Mouse (Mus musculus) cerebellum, adult 18-20 months (tissue): ENCODE results near the gene Il12rb1.

Source experiments
- DNase-seq, 2 experiments: peaks; one replicate each; pipeline ENCODE4 v3.0.0; 2021

Gene Il12rb1

DNA sequence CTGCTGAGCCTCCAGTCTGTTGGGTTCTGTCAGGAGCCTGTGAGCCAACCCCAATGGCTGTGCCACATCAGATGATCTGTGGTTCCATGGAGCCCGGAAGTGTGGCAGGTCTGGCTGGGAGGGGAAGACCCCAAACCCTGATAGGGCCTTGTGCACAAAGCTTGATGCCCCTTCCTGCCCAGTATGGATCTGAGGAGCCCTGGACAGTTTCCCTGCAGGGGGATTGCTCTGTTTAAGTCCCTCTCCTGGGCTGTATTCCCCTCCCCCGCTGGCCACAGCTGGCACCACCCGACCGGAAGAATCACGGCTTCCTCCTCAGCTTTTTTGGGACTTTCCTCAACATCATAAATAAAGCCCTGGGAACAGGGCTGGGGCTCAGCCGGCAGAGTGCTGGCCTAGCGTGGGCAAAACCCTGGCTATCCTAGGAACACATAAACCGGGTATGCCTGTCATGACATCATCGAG lies 24.8 kb downstream of the Il12rb1 start:
- DNase-seq: no peak

DNA sequence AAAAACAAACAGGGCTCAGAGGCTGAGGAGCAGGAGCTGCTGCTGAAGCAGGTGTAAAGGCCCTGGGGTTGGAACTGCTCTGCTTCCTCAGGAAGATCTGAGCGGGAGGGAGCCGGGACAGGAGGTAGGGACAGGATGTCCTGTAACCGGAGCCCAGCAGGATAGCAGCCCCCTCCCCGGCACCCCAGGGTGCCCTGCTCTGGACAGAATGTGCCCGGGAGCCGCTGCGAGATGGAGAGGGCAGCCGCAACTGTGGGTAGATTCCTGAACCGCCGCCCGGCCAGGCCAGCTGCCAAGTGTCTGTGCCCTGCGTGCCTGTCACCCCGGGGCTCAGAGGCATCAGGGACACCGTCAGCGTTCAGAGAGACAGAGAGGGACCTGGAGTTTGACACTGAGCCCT lies 25.3 kb downstream of the Il12rb1 start:
- DNase-seq: peak; percentile 46 to 52

DNA sequence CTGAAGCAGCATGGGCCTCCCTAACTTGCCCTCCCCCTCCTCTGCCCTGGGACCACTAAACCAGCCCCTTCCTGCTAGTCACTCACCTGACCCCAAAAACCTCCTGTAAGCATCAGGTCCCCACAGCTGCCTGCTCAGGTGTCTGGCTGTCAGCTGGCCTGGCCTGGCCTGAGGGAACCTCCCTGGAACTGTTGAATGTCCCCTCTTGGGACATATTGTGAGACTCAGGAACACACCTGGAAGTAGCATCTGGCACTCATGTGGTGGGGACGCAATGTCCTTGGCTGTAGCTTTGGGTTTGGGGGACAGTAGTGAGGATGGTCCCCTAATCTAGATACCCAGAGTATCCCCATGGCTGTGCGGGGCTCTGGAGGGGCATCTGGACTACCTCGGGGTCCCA lies 25.8 kb downstream of the Il12rb1 start:
- no peak for DNase-seq

- no peak for DNase-seq
These were observed 28.4 kb downstream of the Il12rb1 start for GRCm38 (mm10) chr8:70836666-70837065.

DNA sequence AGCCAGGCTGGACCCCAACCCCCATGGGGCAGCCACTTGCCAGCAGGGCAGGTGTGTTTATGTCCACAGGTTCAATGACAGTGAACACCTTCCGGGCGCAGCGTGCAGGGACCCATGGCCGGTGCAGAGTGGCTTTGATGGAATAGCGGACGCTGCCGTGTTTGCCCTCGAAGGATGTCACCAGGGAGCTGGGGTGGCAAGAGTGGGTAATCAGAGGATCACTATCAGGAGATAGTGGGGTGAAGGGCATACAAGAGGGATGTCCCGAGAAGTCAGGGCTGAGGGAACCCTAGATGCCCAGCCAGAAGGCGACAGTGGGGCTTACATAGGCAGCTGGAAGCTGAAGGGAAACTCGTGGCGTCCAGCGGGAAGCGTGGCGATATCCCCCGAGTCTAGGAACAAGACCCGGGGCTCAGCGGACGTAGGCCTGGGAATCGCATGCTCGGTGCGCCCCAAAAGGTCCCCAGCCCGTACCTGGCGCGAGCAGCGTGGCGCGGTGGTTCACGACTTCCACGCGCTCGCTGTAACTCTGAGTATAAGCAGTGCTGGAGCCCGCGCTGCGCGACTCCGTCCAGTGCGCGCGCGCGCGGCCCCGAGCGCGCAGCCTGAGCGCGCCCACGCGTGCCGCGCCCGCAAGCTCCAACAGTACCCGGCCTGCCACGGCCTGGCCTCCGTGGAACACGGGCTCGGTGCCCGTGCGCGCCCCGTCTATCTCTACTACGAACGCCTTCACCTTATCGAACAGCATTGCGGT lies 30.6 kb downstream of the Il12rb1 start:
- peak; percentile 42 to 80 for DNase-seq

DNA sequence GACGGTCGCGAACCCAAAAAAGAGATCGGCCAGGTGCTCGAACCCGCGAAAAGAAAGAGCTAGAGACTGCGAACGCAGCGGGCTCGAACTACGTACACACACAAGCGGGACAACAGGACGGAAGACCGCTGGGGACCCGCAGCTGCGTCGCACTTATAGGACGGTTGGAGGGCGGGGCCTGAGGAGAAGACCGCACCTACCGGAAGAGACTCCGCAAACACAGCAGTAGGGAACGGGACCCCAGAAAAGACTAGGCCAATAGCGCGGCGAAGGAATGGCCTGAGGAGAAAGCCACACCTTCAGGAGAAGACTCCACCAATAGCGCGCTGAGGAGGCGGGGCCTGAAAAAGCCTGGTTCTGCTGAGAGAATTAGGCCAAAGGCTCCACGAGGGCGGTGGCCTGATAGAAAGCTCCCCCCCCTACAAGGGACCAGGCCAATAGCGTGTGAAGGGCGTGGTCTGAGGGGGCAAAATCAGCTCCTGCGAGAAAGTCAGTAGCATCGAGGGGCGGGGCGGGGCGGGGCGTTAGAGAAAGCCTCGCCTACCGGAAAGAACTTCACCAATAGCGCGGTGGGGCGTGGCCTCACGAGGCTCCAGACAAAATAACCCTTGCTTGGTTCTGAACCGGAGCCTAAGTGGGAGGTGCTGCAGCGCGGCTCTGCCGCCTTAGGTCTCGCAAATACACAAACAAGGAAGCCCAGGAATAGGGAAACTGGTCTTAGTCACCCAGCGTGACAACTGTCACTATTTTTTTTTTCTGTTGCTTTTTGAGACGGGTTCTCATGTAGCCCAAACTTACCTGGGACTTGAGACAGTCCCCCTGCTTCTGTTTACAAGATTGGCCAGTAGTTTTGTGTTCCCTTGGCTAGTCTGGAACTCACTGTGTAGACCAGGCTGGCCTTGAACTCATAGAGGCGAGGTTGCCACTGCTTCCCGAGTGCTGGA lies 31.4 kb downstream of the Il12rb1 start, which contains the start of gene Arrdc2:
Gene Arrdc2, minus strand, starts transcription at position 313 of the 944 bp plus-strand sequence.
- DNase-seq: peak; percentile 94 to 100

DNA sequence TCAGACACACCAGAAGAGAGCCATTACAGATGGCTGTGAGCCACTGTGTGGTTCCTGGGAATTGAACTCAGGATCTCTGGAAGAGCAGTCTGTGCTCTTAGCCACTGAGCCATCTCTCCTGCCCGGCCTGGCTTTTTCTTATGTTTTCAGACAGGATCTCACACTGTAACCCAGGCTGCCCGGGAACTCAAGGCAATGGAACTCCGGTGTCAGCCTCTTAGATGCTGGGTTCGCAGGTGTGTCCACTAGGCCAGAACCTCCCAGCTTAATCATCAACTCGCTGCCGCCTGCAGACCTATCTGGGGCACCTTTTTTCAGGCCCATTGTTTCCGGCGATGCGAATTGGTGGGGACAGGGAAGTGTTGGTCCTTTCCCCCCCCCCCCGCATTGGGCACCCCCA lies 32.3 kb downstream of the Il12rb1 start:
- no peak for DNase-seq

GRCm38 (mm10) chr8:70841147-70842072 lies 33.2 kb downstream of the Il12rb1 start:
- peak; percentile 83 to 94 for DNase-seq

GRCm38 (mm10) chr8:70842484-70842883 lies 34.2 kb downstream of the Il12rb1 start:
- DNase-seq: no peak

DNA sequence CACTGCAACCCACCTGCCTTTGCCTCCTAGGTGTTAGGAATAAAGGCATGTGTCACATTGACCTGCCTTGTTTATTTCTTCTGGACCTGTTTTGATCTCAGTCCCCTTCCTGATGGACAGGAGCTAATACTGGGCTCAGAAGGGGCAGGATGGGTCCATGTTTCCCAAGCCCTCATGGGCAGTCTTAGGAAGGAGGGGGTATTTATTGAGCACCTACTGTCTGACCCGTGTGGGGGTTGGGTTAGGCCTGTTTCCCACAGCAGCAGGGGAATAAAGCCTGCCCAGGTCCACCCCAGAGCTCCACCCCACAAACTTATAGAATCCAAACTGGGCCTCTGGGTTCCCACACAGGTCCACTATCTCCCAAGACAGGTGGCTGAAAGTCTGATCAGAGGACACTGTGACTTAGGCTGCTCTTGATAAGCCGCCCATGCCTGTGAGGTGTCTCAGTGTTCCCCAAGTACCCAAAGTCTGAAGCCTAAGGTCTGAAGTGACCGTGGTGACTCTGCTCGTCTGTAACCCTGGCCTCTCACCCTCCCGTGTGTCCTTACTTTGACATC lies 35.0 kb downstream of the Il12rb1 start:
- no peak for DNase-seq

- DNase-seq: no peak
These were observed 35.7 kb downstream of the Il12rb1 start for GRCm38 (mm10) chr8:70843941-70844340.

GRCm38 (mm10) chr8:70844523-70844922 lies 36.3 kb downstream of the Il12rb1 start:
- DNase-seq: peak; percentile 85 to 90

DNA sequence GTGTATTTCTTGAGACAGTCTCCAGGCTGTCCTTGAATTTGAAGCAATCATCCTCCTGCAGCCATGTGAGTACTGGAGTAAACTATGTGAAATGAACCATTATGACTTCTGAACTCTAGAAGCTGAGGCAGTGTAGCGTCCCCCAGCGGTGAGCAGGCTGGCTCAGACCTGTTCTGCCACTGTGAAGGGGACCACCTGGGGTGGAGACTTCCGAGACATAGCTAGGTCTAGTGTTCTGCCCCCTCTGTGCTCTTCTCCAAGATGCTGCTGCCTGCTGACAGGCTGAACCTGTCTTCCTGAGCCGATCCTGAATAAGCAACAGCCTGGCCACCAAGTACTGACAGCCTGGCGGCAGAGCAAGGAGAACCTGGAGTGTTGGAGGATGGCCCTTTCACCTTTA lies 36.9 kb downstream of the Il12rb1 start:
- no peak for DNase-seq

DNA sequence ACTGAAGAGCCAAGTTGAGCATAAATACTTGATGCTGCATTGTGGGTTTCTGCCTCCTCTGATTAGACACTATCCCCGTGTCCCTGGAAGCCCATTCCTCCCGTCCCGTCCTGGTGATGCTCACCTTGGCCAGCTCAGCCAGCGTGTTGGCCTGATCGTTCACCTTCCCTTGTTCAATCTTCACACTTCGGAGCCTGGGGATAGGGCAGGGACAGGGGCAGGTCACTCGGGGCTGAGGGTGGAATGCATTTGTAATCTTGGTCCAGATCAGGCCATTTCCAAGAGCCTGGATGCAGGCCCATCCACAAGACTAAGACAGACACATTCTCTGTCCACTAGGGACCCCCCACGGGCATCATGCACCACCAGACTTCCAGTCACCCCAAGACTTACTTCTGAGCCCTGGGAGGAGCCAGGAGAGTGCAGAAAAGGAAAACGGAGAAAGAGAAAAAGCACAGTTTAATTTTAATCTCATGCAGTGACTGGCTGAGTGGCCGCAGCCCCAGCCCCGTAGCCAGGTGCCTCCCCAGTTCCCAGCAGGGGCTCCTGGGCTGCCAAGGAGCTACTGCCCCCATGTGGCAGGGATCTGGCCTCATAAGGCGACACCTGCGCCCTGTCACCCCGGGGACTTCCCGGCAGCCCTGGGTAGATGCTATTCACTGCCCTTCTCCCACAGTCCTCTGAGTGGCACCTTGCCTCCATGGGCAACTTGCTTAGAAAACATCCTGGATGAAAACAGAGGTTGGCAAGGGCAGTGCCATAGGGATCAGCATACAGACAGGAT lies 38.3 kb downstream of the Il12rb1 start:
- DNase-seq: no peak

DNA sequence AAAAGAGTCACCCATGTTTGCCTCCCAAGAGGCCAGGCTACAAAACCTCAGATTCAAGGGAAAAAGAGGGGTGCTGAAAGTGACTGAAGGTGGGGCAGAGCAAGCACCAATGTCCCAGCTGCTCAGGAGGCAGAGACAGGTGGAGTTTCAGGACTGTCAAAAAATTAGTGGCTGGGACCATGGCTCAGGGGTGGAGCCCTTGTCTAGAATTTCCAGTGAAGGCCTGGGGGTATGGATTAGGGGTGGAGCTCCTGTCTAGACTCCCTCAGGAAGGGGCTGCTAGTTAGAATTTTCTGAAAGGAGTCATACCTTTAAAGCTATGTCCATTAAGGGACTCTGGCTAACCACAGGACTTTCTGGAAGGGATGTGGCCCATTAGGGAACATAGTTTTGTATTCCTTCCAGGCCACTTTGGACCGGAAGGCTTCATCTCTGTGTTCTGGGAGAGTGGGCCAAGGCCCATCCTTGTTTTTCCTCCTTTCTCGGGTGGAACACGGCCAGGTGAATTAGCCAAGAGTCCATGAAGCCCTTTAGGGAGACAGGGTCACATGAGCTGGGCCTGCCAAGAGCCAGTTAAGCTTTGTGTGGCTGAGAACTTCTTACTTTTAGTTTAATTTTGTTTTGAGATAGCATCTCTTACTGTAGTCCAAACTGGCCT lies 41.2 kb downstream of the Il12rb1 start:
- no peak for DNase-seq

DNA sequence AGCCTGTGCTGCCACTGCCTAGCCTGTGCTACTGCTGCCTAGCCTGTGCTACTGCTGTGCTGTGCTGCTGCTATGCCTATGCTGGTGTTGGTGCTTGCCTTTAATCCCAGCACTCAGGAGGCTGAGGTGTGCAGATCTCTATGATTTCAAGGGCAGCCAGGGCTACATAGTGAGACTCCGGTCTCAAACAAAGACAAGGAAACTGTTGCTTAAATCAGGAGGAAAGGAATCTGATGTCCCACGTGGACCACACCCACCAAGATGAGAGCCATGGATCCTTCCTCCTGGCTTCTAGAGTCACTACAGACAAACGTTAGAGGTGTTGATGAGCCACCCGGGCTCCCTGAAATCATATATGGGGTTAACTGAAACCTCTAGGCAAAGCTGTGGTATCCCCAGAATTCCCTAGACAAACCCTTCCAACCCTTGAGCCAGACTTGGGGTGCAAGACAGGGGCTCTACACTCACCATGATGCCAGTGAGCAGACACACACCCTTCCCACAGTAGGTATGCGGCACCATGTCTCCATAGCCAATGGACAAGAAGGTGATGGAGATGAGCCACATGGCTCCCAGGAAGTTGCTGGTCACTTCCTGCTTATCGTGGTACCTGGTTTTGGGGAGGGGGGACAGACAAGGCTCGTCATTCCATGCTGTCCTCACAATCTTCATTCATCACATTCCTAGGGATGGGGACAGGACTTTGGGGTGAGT lies 42.0 kb downstream of the Il12rb1 start:
- no peak for DNase-seq

GRCm38 (mm10) chr8:70850947-70851346 lies 42.7 kb downstream of the Il12rb1 start:
- no peak for DNase-seq

GRCm38 (mm10) chr8:70851837-70852236 lies 43.6 kb downstream of the Il12rb1 start:
- no peak for DNase-seq

DNA sequence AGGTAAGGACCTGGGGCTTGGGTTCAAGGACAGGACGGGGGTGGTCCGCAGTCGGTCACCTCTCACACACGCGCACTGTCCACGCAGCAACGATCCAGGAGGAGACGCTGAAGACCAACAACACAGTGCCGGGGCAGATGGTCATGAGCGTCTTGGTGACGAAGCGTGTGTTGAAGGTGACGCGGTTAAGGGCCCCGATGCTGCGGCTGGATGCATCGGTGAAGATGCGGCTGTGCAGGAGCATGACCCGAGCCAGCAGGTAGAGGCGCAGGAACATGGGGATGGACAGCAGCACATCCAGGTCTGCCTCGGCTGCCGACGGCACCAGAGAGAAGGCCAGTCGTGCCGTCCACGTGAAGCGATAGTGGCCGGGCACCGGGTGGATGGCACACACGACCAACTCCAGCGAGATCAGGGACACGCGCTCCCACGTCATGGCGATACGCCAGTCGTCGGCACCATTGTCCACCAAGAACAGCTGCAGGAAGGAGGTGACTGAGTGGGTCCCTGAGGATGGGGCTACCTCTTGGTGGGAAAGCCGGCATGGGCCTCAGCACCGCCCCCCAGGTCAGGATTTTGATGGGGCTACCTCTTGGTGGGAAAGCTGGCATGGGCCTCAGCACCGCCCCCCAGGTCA lies 44.5 kb downstream of the Il12rb1 start:
- DNase-seq: no peak

GRCm38 (mm10) chr8:70853863-70854262 lies 45.6 kb downstream of the Il12rb1 start:
- DNase-seq: no peak
